Mouse (Mus musculus): Measurements from ENCODE around the gene Exoc2. TPM values are rescaled to one million over a fixed set of nuclear protein-coding genes. Genes with fewer than 3 reads are reported as not detected.

Gene Exoc2
- total RNA-seq, 2 experiments from 2014 or later, result 40.5 to 40.9 TPM

GRCm38 (mm10) chr13:30831369-30831768, 142.5 kb downstream of the Exoc2 start:
- no peak for DNase-seq (ENCODE audit: low spot score in 2 of 2)

- DNase-seq (ENCODE audit: low spot score in 2 of 2), result no peak
These were observed 147.4 kb downstream of the Exoc2 start for GRCm38 (mm10) chr13:30826511-30826910.

DNA sequence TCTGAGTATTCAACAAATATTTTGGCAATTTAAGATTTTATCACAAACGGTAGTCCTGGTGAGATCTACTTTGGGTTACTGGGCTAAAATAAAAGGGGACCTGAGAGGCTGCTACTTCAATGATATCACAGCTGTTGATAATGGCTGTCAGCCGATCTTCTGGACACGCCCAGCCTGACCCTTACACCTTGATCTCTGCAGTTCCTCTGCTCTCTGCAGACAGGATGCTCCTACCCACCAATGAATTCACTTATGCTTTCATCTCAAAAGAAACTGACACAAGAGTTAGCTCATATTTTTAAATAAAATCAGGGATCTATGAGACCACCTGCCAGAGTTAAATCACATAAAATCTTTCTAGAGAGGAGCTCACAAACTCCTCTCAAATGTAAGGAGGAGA, 149.0 kb downstream of the Exoc2 start:
- DNase-seq (ENCODE audit: low spot score in 2 of 2), result no peak

DNA sequence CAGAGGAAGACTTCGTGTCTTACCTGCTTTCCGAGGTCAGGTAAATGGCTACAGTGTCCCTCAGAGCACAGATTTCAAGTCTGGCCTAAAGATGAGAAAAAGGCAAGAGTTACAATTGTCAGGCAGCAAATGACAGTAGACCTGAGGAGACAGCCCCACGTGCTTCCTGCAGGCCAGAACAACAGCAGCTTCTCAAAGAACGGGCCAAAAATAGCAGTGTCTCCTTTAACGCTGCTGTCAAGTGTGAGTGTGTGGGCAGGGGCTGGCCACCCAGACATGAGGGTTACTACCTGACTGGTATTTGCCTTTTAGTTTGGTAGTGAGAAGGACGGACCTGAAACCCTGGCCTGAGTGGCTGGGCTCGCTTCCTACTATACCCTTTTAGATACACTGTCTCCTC, 153.3 kb downstream of the Exoc2 start:
- no peak for DNase-seq (ENCODE audit: low spot score in 2 of 2)

DNA sequence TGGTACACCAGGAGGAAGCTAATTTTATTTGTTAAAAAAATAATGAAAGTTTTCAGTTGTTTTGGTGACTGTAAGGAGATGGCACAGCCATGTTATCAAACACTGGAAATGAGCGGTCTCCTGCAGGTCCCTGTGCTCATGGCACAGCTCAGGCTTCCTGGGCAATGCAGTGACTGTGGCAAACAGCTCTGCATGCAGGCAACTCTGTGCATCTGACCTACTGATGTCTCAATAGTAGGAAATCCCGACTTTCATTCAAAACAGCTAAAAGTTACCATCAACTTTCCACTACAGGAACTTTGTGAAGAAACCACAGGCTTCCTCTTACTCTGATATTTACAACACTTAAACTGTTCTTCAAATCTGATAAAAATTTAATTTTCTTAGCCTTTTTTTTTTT, 154.0 kb downstream of the Exoc2 start:
- DNase-seq (ENCODE audit: low spot score in 2 of 2), result no peak

DNA sequence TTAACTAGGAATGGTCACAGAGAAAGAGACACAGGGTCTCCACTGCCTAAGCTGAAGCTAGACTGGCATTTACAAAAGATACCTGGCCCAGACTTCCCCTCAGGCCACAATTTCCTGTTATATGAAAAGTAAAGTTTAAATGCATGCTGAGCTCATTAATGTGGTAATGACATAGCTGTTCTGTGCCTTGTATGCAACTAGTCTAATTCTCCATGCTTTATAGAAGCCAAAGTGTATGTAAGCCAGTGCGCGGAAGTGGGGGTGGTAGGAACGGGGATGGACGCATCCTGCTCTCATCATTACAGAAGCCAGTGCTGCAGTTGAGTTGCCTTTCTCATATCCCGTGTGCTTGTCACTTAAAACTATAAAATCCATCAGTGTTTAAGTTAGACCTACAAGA, 156.5 kb downstream of the Exoc2 start:
- DNase-seq (ENCODE audit: low spot score in 2 of 2), result no peak

DNA sequence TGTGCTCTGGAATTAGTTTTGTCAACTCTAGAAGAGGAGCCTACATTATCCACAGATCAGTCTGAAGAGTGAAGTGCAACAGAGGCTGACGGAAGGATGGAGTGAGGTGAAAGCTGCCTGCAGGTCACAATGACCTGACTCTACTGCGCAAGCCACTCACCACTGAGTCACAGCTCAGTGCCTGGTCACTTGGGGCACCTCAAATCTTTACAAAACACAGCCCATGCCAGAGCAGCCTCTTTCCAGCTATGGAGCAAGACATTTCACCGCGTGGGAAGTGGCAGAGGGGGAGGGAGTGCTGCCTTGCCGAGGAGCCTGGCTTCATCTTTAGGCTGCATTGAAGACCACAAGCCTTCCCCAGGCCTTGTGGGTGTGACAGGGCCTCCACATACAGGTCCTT, 159.6 kb downstream of the Exoc2 start:
- DNase-seq (ENCODE audit: low spot score in 2 of 2), result no peak

- no peak for DNase-seq (ENCODE audit: low spot score in 2 of 2)
These were observed 160.4 kb downstream of the Exoc2 start for GRCm38 (mm10) chr13:30813464-30813863.

DNA sequence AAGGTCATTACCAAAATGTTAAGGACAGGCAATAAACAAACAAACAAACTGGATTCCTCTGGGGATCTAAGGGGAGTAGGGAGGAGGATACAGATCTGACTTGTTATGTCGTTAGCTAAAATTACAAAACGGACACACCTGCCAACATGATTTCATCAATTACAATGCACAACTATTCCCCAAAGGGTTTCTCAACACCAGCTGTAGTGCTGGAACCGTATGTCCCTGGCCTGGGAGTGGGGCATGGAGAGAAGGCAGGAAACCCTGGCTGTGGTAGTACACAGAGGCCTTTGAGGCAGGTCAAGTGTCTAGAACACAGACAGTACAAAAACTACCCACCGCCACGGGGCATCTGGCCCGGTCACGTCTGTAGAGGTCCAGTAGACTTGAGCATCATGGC, 164.7 kb downstream of the Exoc2 start:
- no peak for DNase-seq (ENCODE audit: low spot score in 2 of 2)

DNA sequence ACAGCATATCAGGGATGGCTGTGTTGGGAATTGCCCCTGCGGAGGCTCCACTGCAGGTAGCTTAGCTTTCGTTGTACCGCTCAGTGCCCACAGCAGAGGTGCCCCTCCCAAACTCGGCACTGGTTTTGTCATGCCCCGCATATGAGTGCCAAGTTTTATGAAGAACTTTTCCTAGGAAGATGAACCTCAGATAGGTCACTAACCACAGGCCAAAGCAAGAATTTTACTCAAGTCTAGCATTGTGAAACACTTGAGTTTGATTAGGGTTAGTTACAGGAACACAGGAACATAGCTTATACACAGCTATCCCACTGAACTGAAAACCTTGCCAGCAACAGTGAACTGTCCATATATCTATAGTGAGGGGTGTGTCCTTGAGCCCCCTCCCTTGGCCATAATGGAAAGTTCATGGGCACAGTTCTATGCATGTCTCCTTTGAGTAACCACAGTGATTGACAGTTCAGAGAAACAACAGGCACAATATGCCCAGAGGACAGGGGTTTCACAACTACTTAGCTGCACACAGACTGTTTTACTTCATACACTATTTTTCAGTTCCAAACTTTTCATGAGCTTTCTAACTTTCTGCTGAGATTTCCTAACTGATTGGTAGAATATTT, 171.4 kb downstream of the Exoc2 start:
- no peak for DNase-seq (ENCODE audit: low spot score in 2 of 2)

DNA sequence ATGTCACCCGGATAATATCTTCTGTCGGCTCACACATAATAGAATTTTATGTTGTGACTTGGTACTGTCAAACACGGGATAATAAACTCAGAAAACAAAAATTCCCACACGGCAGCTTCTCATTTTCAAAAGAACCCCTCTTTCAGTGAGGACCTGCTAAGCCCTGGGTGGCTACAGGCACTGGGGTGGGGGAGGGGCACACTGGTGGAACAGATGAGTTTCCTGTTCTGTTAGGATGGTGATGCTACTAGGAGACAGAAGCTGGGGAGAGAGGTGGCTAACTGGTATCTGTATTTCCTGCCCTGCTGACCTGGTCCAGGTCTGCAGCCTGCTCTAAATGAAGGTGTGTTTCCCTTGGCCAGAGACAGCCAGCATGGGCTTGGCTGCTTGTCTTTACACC, 172.0 kb downstream of the Exoc2 start:
- DNase-seq (ENCODE audit: low spot score in 2 of 2), result no peak

- DNase-seq (ENCODE audit: low spot score in 2 of 2), result no peak
These were observed 177.9 kb downstream of the Exoc2 start for GRCm38 (mm10) chr13:30795960-30796359.

GRCm38 (mm10) chr13:30793616-30794015, 180.3 kb downstream of the Exoc2 start:
- DNase-seq (ENCODE audit: low spot score in 2 of 2), result no peak

GRCm38 (mm10) chr13:30793196-30793595, 180.7 kb downstream of the Exoc2 start:
- DNase-seq (ENCODE audit: low spot score in 2 of 2), result no peak

GRCm38 (mm10) chr13:30792741-30793140, 181.2 kb downstream of the Exoc2 start:
- DNase-seq (ENCODE audit: low spot score in 2 of 2), result no peak

GRCm38 (mm10) chr13:30792308-30792707, 181.6 kb downstream of the Exoc2 start:
- DNase-seq (ENCODE audit: low spot score in 2 of 2), result no peak

DNA sequence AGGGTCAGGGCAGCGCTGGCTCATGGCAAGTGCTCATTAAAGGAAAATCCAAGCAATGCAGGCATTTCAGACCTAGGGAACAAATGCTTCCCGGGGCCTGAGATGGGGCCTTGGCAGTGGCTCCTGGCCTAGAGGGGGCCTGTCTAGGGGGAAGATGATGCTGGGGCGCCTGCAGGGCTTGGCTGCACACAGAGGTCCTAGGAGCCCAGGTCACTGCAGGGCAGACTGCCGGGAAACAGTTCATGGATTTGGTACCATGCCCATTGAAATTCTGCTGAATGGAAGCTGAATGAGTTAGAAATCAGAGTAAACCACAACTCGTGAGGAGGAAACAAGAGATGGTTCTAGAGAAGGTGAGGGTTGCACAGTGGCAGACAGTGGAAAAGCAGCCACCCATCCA, 183.9 kb downstream of the Exoc2 start:
- DNase-seq (ENCODE audit: low spot score in 2 of 2), result no peak

DNA sequence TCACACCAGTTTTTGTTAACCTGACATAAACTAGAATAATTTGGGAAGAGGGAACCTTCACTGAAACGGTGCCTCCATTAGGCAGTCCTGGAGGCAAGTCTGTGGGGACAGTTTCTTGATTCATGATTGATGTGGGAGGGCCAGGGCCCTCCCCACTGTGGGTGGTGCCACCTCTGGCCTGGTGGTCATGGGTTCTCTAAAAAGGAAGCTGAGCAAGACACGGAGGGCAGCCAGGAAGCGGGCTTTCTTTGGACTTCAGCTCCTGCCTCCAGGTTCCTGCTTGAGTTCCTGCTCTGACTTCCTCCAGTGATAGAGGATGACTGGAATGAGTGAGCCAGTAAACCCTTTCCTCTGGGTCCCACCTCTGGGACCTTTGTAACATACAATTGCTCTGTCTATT, 185.5 kb downstream of the Exoc2 start:
- DNase-seq (ENCODE audit: low spot score in 2 of 2), result no peak

GRCm38 (mm10) chr13:30787960-30788359, 185.9 kb downstream of the Exoc2 start:
- DNase-seq (ENCODE audit: low spot score in 2 of 2), result no peak

DNA sequence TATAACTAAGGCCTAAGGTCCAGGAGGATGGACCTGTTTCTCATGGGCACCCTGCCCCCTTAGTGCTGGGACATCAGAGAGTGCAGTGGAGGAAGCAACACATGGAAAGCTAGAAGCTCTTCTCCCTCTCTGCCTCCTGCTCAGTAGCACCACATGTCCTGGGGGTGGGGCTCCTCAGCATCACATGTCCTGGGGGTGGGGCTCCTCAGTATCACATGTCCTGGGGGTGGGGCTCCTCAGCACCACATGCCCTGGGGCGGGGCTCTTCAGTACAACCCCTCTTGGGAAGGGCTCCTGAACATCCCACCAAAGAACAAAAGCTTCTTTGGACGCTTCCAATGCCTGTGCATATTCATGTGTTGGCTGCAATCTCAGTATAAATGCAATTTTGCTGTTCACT, 186.3 kb downstream of the Exoc2 start:
- DNase-seq (ENCODE audit: low spot score in 2 of 2), result no peak

- DNase-seq (ENCODE audit: low spot score in 2 of 2), result no peak
These were observed 186.9 kb downstream of the Exoc2 start for GRCm38 (mm10) chr13:30787036-30787320.

GRCm38 (mm10) chr13:30786235-30787035, 187.5 kb downstream of the Exoc2 start:
- DNase-seq (ENCODE audit: low spot score in 2 of 2), result peak; percentile 51 to 65

DNA sequence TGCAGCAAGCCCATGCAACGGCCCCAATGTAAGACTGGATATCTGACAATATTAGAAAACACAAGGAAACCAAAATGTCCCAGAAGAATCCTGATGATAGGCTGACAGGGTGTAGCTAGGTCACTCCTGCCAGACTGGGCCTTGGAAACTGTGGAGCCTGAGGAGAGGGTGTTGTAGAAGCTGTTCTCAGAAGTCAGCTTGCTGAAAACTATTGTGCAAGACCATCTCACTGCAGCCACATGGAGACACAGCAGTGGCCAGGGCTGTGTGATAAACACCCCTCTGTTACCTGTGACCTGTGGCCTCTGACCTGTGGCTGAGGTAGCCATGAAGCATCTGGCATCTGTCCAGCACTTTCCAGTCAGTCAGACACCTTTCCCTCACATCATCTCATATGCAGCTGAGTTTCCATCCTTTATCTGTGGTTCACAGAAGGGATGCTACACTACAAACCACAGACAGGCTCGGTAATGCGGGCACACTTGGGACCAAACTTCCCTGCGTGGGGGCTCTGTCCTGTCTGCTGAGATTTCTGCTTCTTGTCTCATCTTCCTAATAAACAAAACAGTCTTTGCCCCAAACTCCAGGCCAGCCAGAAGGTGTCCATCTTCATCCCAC, 188.4 kb downstream of the Exoc2 start:
- DNase-seq (ENCODE audit: low spot score in 2 of 2), result no peak

Data from layer of hippocampus, postnatal 14 days (tissue).